Mouse (Mus musculus): ENCODE data around the gene Caln1. TPM values are rescaled to one million over a fixed set of nuclear protein-coding genes. Genes with fewer than 3 reads are reported as not detected.

Gene Caln1
- 0.35 and 0.61 TPM in 2 replicates for polyA plus RNA-seq (2015; fragmentation: Nextera tagmentation; extraction: Ambion mirVana)

- Histone ChIP-seq H3K4me3 (no peak within 1 kb of the TSS), H3K4me1 (replicated peaks) (no peaks in the 10 kb centered on the region), H3K4me2 (no peak within 1 kb of the TSS), H3K36me3 (no peaks in the 10 kb centered on the region), H3K27me3 (no peaks in the 10 kb centered on the region), H3K9ac (no peak within 1 kb of the TSS), H3K27ac (no peak within 1 kb of the TSS), H3K9me3 (replicated peaks) (no peaks in the 10 kb centered on the region)
- WGBS: 71% methylated on average over 11 of the region's 11 CpGs
- no peak for ATAC-seq (replicated peaks; ENCODE audit: insufficient number of reproducible peaks, insufficient read depth, low FRiP score, low read depth)
These were observed at the start of gene Caln1 for GRCm38 (mm10) chr5:130369237-130369636. Gene Caln1 (plus strand): TSS chr5:130369455.

DNA sequence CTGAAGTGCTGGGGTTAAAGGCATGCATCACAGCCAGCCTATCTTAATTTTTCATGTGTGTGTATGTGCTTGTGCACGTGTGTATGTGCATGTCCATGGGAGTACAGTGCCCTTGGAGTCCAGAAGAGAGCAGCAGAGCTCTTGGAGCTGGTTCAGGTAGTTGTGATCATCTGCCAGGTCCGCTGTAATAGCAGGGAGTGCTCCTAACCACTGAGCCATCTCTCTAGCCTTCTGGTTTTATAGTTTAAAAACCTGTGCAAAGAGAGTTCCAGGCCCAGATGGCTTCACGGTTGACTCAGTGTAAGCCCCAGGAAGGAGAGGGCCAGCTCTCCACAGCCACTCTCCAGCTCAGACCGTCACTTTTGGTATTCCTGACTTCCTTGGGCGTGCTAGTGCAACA is 49.5 kb upstream of the Caln1 start:
- 89% methylated on average over 5 of the region's 5 CpGs for WGBS

GRCm38 (mm10) chr5:130320485-130320884 is 48.8 kb upstream of the Caln1 start:
- Histone ChIP-seq H3K9me3 (replicated peaks) (no peaks in the 10 kb centered on the region), H3K27ac (no peak overlapping the region), H3K9ac (no peak overlapping the region), H3K27me3 (no peaks in the 10 kb centered on the region), H3K4me2 (no peak overlapping the region), H3K4me1 (replicated peaks) (no peaks in the 10 kb centered on the region), H3K36me3 (peaks cover 15% of the 10 kb centered on the region; the same call in 1 of the 2 replicates), H3K4me3 (no peak overlapping the region)
- 68% methylated on average over 3 of the region's 3 CpGs for whole genome bisulfite sequencing
- ATAC-seq (replicated peaks; ENCODE audit: insufficient number of reproducible peaks, insufficient read depth, low FRiP score, low read depth): no peak

More for the DNA sequence above, 49.5 kb upstream of the Caln1 start:
- Histone ChIP-seq H3K9me3 (replicated peaks) (no peaks in the 10 kb centered on the region), H3K27me3 (no peaks in the 10 kb centered on the region), H3K4me3 (no peak overlapping the region), H3K4me1 (replicated peaks) (no peaks in the 10 kb centered on the region), H3K9ac (no peak overlapping the region), H3K36me3 (peaks cover 14% of the 10 kb centered on the region; the same call in 1 of the 2 replicates), H3K27ac (no peak overlapping the region), H3K4me2 (no peak overlapping the region)
- no peak for ATAC-seq (replicated peaks; ENCODE audit: insufficient number of reproducible peaks, insufficient read depth, low FRiP score, low read depth)

DNA sequence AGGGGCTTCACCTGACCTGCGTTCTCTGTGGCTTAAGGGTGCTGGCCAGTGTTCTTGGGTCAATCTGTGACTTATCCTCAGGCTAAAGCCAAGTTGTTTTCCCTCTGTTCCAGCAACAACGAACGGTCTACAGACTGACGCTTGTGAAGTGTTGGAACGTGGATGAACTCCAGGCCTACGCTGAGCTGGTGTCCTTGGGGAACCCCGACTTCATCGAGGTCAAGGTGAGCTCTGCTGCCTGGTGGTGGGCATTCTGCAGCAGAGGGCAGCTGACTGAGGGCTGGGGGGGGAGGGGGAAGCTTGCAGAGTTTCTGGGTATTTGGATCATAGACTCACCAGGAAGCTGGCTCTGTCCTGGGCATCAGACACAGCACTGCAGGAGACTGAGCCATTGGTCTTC is 43.8 kb upstream of the Caln1 start:
- Histone ChIP-seq H3K4me3 (no peak overlapping the region), H3K9ac (no peak overlapping the region), H3K27me3 (no peaks in the 10 kb centered on the region), H3K27ac (no peak overlapping the region), H3K4me2 (no peak overlapping the region), H3K9me3 (replicated peaks) (no peaks in the 10 kb centered on the region), H3K36me3 (peaks cover 14% of the 10 kb centered on the region), H3K4me1 (replicated peaks) (no peaks in the 10 kb centered on the region)
- WGBS: 92% methylated on average over 8 of the region's 8 CpGs
- no peak for ATAC-seq (replicated peaks; ENCODE audit: insufficient number of reproducible peaks, insufficient read depth, low FRiP score, low read depth)

DNA sequence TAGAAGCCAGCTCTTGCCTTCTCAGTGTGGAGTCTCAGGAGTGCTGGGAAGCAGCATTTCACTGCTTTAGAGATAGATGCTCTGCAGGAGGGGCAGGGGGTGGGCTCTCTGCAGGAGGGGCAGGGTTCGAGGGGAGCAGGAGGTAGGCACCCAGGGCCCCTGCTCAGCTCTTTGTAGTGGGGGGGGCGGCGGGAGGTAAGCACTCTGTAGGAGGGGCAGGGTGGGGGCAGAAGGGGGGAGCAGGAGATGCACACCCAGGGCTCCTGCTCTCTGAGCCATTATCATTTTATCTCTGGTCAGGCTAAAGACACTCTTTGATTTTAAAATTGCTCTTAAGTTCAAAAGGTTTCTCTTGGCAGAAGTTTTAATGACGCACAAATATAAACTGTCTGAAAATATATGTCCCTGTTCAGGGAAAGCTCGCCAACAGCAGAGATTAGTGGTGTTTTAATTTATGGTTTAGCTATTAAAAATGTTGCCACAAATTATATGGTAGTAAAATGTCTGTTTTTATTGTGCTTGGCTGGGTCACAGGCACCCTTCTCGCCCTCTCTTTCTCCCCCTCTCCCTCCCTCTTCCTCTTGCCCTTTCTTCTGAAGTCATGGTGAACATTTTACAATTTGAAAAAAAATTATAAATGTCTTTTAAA is 41.5 kb upstream of the Caln1 start:
- H3K4me2 ChIP-seq: no peak overlapping the region
- H3K4me1 ChIP-seq (replicated peaks): no peaks in the 10 kb centered on the region
- H3K4me3 ChIP-seq: no peak overlapping the region
- H3K9ac ChIP-seq: no peak overlapping the region
- H3K36me3 ChIP-seq: peaks cover 14% of the 10 kb centered on the region
- no peak for ATAC-seq (replicated peaks; ENCODE audit: insufficient number of reproducible peaks, insufficient read depth, low FRiP score, low read depth)
- H3K9me3 ChIP-seq (replicated peaks): no peaks in the 10 kb centered on the region
- no peak overlapping the region for H3K27ac ChIP-seq
- no peaks in the 10 kb centered on the region for H3K27me3 ChIP-seq
- WGBS: 71% methylated on average over 6 of the region's 6 CpGs

DNA sequence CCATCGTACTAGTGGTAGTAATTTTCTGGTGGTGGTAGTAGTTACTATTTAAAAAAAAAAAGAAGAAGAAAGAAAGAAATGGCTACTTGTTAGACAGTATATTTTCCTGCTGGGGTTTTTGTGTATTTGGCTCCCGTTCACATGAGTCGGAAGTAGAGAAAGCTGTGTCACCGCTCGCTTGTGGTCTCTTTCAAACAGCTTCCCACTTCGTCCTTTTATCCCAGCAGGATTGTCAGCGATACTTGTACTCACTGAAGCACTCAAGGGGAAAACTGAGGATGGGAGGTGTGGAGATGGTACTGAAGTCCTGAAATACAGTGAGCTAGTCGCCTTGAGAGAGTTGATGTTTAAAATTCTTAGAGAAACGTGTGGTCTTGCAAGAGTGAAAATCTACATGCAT is 40.9 kb upstream of the Caln1 start:
- no peaks in the 10 kb centered on the region for H3K27me3 ChIP-seq
- 75% methylated on average over 9 of the region's 9 CpGs for WGBS
- no peak overlapping the region for H3K4me3 ChIP-seq
- ATAC-seq (replicated peaks; ENCODE audit: insufficient number of reproducible peaks, insufficient read depth, low FRiP score, low read depth): no peak
- peaks cover 14% of the 10 kb centered on the region for H3K36me3 ChIP-seq
- H3K4me2 ChIP-seq: no peak overlapping the region
- H3K4me1 ChIP-seq (replicated peaks): no peaks in the 10 kb centered on the region
- H3K9me3 ChIP-seq (replicated peaks): no peaks in the 10 kb centered on the region
- H3K27ac ChIP-seq: no peak overlapping the region
- H3K9ac ChIP-seq: no peak overlapping the region

DNA sequence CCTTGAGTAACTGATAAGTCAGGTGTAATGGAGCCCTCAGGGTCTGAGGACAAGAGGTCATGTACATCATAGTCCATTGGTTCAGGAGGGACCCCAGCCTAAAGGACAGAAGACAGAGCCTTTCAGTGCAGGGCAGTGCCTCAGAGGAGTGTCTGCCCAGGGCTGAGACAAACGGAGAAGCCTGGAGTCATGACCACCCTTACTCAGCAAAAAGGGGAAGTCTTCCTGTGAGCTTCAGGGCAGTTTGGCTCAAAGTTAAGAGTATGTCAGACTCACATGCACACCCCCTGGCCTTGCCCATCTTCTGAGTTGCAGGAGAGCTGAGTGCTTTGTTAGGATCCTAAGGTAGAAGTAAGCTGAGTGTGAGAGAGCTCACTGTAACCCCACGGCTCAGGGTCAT is 39.4 kb upstream of the Caln1 start:
- H3K4me1 ChIP-seq (replicated peaks): no peaks in the 10 kb centered on the region

GRCm38 (mm10) chr5:130330801-130331200 is 38.5 kb upstream of the Caln1 start:
- Histone ChIP-seq H3K4me2 (no peak overlapping the region), H3K9ac (no peak overlapping the region), H3K4me1 (replicated peaks) (no peaks in the 10 kb centered on the region), H3K27me3 (no peaks in the 10 kb centered on the region), H3K27ac (no peak overlapping the region), H3K36me3 (peaks cover 10% of the 10 kb centered on the region), H3K4me3 (no peak overlapping the region), H3K9me3 (replicated peaks) (no peaks in the 10 kb centered on the region)
- ATAC-seq (replicated peaks; ENCODE audit: insufficient number of reproducible peaks, insufficient read depth, low FRiP score, low read depth): no peak
- WGBS: 76% methylated on average over 4 of the region's 4 CpGs

More for the DNA sequence above, 39.4 kb upstream of the Caln1 start:
- Histone ChIP-seq H3K9me3 (replicated peaks) (no peaks in the 10 kb centered on the region), H3K4me3 (no peak overlapping the region), H3K27me3 (no peaks in the 10 kb centered on the region), H3K36me3 (peaks cover 5% of the 10 kb centered on the region), H3K4me2 (no peak overlapping the region), H3K27ac (no peak overlapping the region), H3K9ac (no peak overlapping the region)
- 57% methylated on average over 2 of the region's 2 CpGs for WGBS
- ATAC-seq (replicated peaks; ENCODE audit: insufficient number of reproducible peaks, insufficient read depth, low FRiP score, low read depth): no peak

- no peak overlapping the region for H3K4me3 ChIP-seq
- no peaks in the 10 kb centered on the region for H3K27me3 ChIP-seq
- no peaks in the 10 kb centered on the region for H3K9me3 ChIP-seq (replicated peaks)
- H3K27ac ChIP-seq: no peak overlapping the region
- WGBS: 67% methylated on average over 4 of the region's 4 CpGs
- peaks cover 10% of the 10 kb centered on the region for H3K36me3 ChIP-seq
- no peak for ATAC-seq (replicated peaks; ENCODE audit: insufficient number of reproducible peaks, insufficient read depth, low FRiP score, low read depth)
- H3K9ac ChIP-seq: no peak overlapping the region
- H3K4me2 ChIP-seq: no peak overlapping the region
- no peaks in the 10 kb centered on the region for H3K4me1 ChIP-seq (replicated peaks)
These were observed 38.0 kb upstream of the Caln1 start for GRCm38 (mm10) chr5:130331206-130331605.

DNA sequence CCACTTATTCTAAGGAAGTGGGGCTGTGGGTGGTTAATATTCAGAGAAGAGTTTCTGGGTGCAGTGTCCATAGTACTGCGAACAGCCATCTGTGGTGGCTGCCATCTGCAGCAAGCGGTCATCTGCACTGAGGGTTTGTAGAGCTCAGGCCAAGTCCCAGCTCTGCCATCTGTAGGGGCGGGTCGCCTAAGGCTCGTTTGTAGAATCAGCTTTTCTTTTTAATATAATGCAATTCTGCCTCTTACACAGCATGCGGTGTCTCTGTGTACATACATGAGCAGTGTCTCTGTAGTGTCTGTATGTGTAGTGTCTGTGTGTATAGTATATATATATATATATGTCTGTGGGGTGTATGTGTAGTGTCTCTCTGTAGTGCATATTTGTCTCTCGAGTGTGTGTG is 35.7 kb upstream of the Caln1 start:
- no peak overlapping the region for H3K4me3 ChIP-seq
- H3K9me3 ChIP-seq (replicated peaks): no peaks in the 10 kb centered on the region
- WGBS: 87% methylated on average over 7 of the region's 7 CpGs
- H3K4me1 ChIP-seq (replicated peaks): no peaks in the 10 kb centered on the region
- H3K36me3 ChIP-seq: peaks cover 20% of the 10 kb centered on the region
- no peak overlapping the region for H3K9ac ChIP-seq
- no peak overlapping the region for H3K27ac ChIP-seq
- ATAC-seq (replicated peaks; ENCODE audit: insufficient number of reproducible peaks, insufficient read depth, low FRiP score, low read depth): no peak
- no peak overlapping the region for H3K4me2 ChIP-seq
- no peaks in the 10 kb centered on the region for H3K27me3 ChIP-seq

- H3K4me3 ChIP-seq: no peak overlapping the region
- H3K36me3 ChIP-seq: peaks cover 20% of the 10 kb centered on the region
- WGBS: 95% methylated on average over 11 of the region's 11 CpGs
- H3K27me3 ChIP-seq: no peaks in the 10 kb centered on the region
- no peaks in the 10 kb centered on the region for H3K4me1 ChIP-seq (replicated peaks)
- H3K9ac ChIP-seq: no peak overlapping the region
- H3K27ac ChIP-seq: no peak overlapping the region
- no peak for ATAC-seq (replicated peaks; ENCODE audit: insufficient number of reproducible peaks, insufficient read depth, low FRiP score, low read depth)
- no peaks in the 10 kb centered on the region for H3K9me3 ChIP-seq (replicated peaks)
- H3K4me2 ChIP-seq: no peak overlapping the region
These were observed 35.3 kb upstream of the Caln1 start for GRCm38 (mm10) chr5:130333971-130334370.

DNA sequence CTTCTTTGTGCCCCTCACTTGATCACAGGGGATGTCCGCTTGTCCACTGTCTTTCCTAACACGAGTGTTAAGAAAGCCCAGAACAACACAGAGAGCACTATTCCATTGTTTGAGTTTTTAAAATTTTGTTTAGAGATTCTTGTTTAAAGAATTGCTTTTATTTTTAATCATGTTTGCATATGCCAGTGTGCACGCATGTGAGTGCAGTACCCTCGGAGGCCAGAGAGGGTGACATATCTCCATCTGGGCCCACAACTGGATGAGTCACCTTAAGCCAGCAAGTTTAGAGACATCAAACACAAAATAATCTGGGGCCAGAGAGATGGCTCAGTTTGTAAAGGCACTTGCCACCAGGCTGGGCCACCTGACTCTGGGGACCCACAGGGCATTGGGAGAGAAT is 33.8 kb upstream of the Caln1 start:
- no peak for ATAC-seq (replicated peaks; ENCODE audit: insufficient number of reproducible peaks, insufficient read depth, low FRiP score, low read depth)
- Histone ChIP-seq H3K9me3 (replicated peaks) (no peaks in the 10 kb centered on the region), H3K9ac (no peak overlapping the region), H3K27ac (no peak overlapping the region), H3K4me1 (replicated peaks) (no peaks in the 10 kb centered on the region), H3K36me3 (peaks cover 21% of the 10 kb centered on the region), H3K27me3 (no peaks in the 10 kb centered on the region), H3K4me2 (no peak overlapping the region), H3K4me3 (no peak overlapping the region)
- 95% methylated on average over 4 of the region's 4 CpGs for WGBS

Measured in heart, embryonic 15.5 days (tissue).